Mouse (Mus musculus): ENCODE measurements around the gene Rfc2. TPM values are rescaled to one million over a fixed set of nuclear protein-coding genes. Genes with fewer than 3 reads are reported as not detected.

Rfc2 gene
- polyA plus RNA-seq, 1 experiment from 2014 or later: 65.2 TPM

GRCm38 (mm10) chr5:134609916-134610643 is 28.9 kb downstream of the Rfc2 start:
- Histone ChIP-seq H3K79me2 (ENCODE audit: inconsistent target) (peaks cover 92% of the 10 kb centered on the region), H3K4me3 (ENCODE audit: inconsistent target) (no peak overlapping the region), H3K36me3 (ENCODE audit: inconsistent target) (peaks cover 14% of the 10 kb centered on the region), H3K27ac (peak overlapping the region; percentile 99)
- WGBS (ENCODE audit: missing documents): 86% methylated on average over 11 of the region's 12 CpGs

GRCm38 (mm10) chr5:134611810-134612521 is 30.8 kb downstream of the Rfc2 start:
- Histone ChIP-seq H3K36me3 (ENCODE audit: inconsistent target) (no peaks in the 10 kb centered on the region), H3K27ac (peak overlapping the region; percentile 99), H3K4me3 (ENCODE audit: inconsistent target) (peak overlapping the region; percentile 79), H3K79me2 (ENCODE audit: inconsistent target) (peaks cover 94% of the 10 kb centered on the region)
- WGBS (ENCODE audit: missing documents): 2% methylated on average over 8 of the region's 8 CpGs

- 7% methylated on average over 9 of the region's 9 CpGs for WGBS (ENCODE audit: missing documents)
- Histone ChIP-seq H3K27ac (peak overlapping the region; percentile 99), H3K4me3 (ENCODE audit: inconsistent target) (peak overlapping the region; percentile 79), H3K79me2 (ENCODE audit: inconsistent target) (peaks cover 98% of the 10 kb centered on the region), H3K36me3 (ENCODE audit: inconsistent target) (peaks cover 10% of the 10 kb centered on the region; the same call in 1 of the 2 replicates)
These were observed 32.6 kb downstream of the Rfc2 start for GRCm38 (mm10) chr5:134613727-134614126.

- Histone ChIP-seq H3K4me3 (ENCODE audit: inconsistent target) (peak overlapping the region; percentile 79), H3K79me2 (ENCODE audit: inconsistent target) (peaks cover 96% of the 10 kb centered on the region), H3K36me3 (ENCODE audit: inconsistent target) (peaks cover 15% of the 10 kb centered on the region), H3K27ac (peak overlapping the region; percentile 99)
- 37% methylated on average over 8 of the region's 8 CpGs for WGBS (ENCODE audit: missing documents)
These were observed 33.1 kb downstream of the Rfc2 start for GRCm38 (mm10) chr5:134614296-134614695.

- peak within 1 kb of the TSS; percentile 99 for H3K27ac ChIP-seq
- peaks cover 92% of the 10 kb centered on the region for H3K79me2 ChIP-seq (ENCODE audit: inconsistent target)
- peak within 1 kb of the TSS; percentile 79 for H3K4me3 ChIP-seq (ENCODE audit: inconsistent target)
- 24% methylated on average over 7 of the region's 7 CpGs for WGBS (ENCODE audit: missing documents)
- H3K36me3 ChIP-seq (ENCODE audit: inconsistent target): peaks cover 20% of the 10 kb centered on the region
These were observed 33.6 kb downstream of the Rfc2 start, which contains the start of gene Lat2 for GRCm38 (mm10) chr5:134614802-134615201. Lat2 (minus strand) TSS chr5:134615025.

- Histone ChIP-seq H3K79me2 (ENCODE audit: inconsistent target) (peaks cover 86% of the 10 kb centered on the region), H3K4me3 (ENCODE audit: inconsistent target) (peak overlapping the region; percentile 79; the same call in 1 of the 2 replicates), H3K36me3 (ENCODE audit: inconsistent target) (peaks cover 26% of the 10 kb centered on the region), H3K27ac (peak overlapping the region; percentile 99)
- WGBS (ENCODE audit: missing documents): 57% methylated on average over 8 of the region's 8 CpGs
These were observed 34.2 kb downstream of the Rfc2 start for GRCm38 (mm10) chr5:134615380-134615779.

GRCm38 (mm10) chr5:134615780-134616179 is 34.6 kb downstream of the Rfc2 start:
- H3K79me2 ChIP-seq (ENCODE audit: inconsistent target): peaks cover 83% of the 10 kb centered on the region
- peaks cover 30% of the 10 kb centered on the region for H3K36me3 ChIP-seq (ENCODE audit: inconsistent target)
- 84% methylated on average over 4 of the region's 4 CpGs for WGBS (ENCODE audit: missing documents)
- H3K4me3 ChIP-seq (ENCODE audit: inconsistent target): no peak overlapping the region
- peak overlapping the region; percentile 99 for H3K27ac ChIP-seq

GRCm38 (mm10) chr5:134617071-134617470 is 35.9 kb downstream of the Rfc2 start:
- Histone ChIP-seq H3K79me2 (ENCODE audit: inconsistent target) (peaks cover 74% of the 10 kb centered on the region), H3K27ac (no peak overlapping the region), H3K36me3 (ENCODE audit: inconsistent target) (peaks cover 43% of the 10 kb centered on the region), H3K4me3 (ENCODE audit: inconsistent target) (no peak overlapping the region)
- WGBS (ENCODE audit: missing documents): 16% methylated on average over 3 of the region's 3 CpGs

GRCm38 (mm10) chr5:134620457-134620856 is 39.3 kb downstream of the Rfc2 start:
- Histone ChIP-seq H3K36me3 (ENCODE audit: inconsistent target) (peaks cover 70% of the 10 kb centered on the region), H3K27ac (no peak overlapping the region), H3K79me2 (ENCODE audit: inconsistent target) (peaks cover 60% of the 10 kb centered on the region), H3K4me3 (ENCODE audit: inconsistent target) (no peak overlapping the region)
- WGBS (ENCODE audit: missing documents): 90% methylated on average over 9 of the region's 9 CpGs

- H3K4me3 ChIP-seq (ENCODE audit: inconsistent target): no peak overlapping the region
- H3K36me3 ChIP-seq (ENCODE audit: inconsistent target): peaks cover 75% of the 10 kb centered on the region
- peaks cover 60% of the 10 kb centered on the region for H3K79me2 ChIP-seq (ENCODE audit: inconsistent target)
- no peak overlapping the region for H3K27ac ChIP-seq
- WGBS (ENCODE audit: missing documents): 81% methylated on average over 15 of the region's 16 CpGs
These were observed 40.0 kb downstream of the Rfc2 start for GRCm38 (mm10) chr5:134621099-134621640.

GRCm38 (mm10) chr5:134622069-134622468 is 40.9 kb downstream of the Rfc2 start:
- WGBS (ENCODE audit: missing documents): 96% methylated on average over 2 of the region's 2 CpGs
- H3K36me3 ChIP-seq (ENCODE audit: inconsistent target): peaks cover 84% of the 10 kb centered on the region
- no peak overlapping the region for H3K27ac ChIP-seq
- peaks cover 60% of the 10 kb centered on the region for H3K79me2 ChIP-seq (ENCODE audit: inconsistent target)
- no peak overlapping the region for H3K4me3 ChIP-seq (ENCODE audit: inconsistent target)

- WGBS (ENCODE audit: missing documents): 95% methylated on average over 4 of the region's 4 CpGs
- no peak overlapping the region for H3K27ac ChIP-seq
- H3K36me3 ChIP-seq (ENCODE audit: inconsistent target): peaks cover 39% of the 10 kb centered on the region
- H3K4me3 ChIP-seq (ENCODE audit: inconsistent target): no peak overlapping the region
- peaks cover 100% of the 10 kb centered on the region for H3K79me2 ChIP-seq (ENCODE audit: inconsistent target)
These were observed 48.3 kb downstream of the Rfc2 start for GRCm38 (mm10) chr5:134629508-134629907.

GRCm38 (mm10) chr5:134630835-134631234 is 49.7 kb downstream of the Rfc2 start:
- Histone ChIP-seq H3K79me2 (ENCODE audit: inconsistent target) (peaks cover 100% of the 10 kb centered on the region), H3K27ac (no peak overlapping the region), H3K4me3 (ENCODE audit: inconsistent target) (no peak overlapping the region), H3K36me3 (ENCODE audit: inconsistent target) (peaks cover 30% of the 10 kb centered on the region)

- 73% methylated on average over 2 of the region's 2 CpGs for WGBS (ENCODE audit: missing documents)
- H3K27ac ChIP-seq: no peak overlapping the region
- H3K4me3 ChIP-seq (ENCODE audit: inconsistent target): no peak overlapping the region
- peaks cover 13% of the 10 kb centered on the region; the same call in 1 of the 2 replicates for H3K36me3 ChIP-seq (ENCODE audit: inconsistent target)
- H3K79me2 ChIP-seq (ENCODE audit: inconsistent target): peaks cover 100% of the 10 kb centered on the region
These were observed 51.7 kb downstream of the Rfc2 start for GRCm38 (mm10) chr5:134632841-134633240.

All from macrophage (primary cell).